Mouse (Mus musculus) layer of hippocampus, postnatal 10 days (tissue): Measurements from ENCODE around the gene Hivep3. TPM values are rescaled to one million over a fixed set of nuclear protein-coding genes. Genes with fewer than 3 reads are reported as not detected.

Experiments used
- DNase-seq, 2 experiments: peaks; one replicate each; pipeline ENCODE4 v3.0.0; 2021; ENCODE audit warnings: low spot score in 2 of 2
- total RNA-seq, 2 experiments: library from RNA; stranded (reverse); gene quantifications; 2 replicates each; pipeline ENCODE4 v1.2.3; 2021

Gene Hivep3
- total RNA-seq, 2 experiments from 2014 or later, result 50.6 to 55.3 TPM

- DNase-seq, result no peak
Observed at GRCm38 (mm10) chr4:119760820-119761219, 27.2 kb downstream of the Hivep3 start.

GRCm38 (mm10) chr4:119761459-119762121 lies 28.0 kb downstream of the Hivep3 start:
- no peak for DNase-seq

- DNase-seq, result no peak
Observed at GRCm38 (mm10) chr4:119762171-119762570, 28.6 kb downstream of the Hivep3 start.

- DNase-seq, result no peak
Observed at GRCm38 (mm10) chr4:119768046-119768445, 34.5 kb downstream of the Hivep3 start.

- no peak for DNase-seq
Observed at GRCm38 (mm10) chr4:119775913-119776312, 42.3 kb downstream of the Hivep3 start.

- DNase-seq, result no peak
Observed at GRCm38 (mm10) chr4:119777146-119777545, 43.6 kb downstream of the Hivep3 start.

GRCm38 (mm10) chr4:119779561-119780400 lies 46.2 kb downstream of the Hivep3 start:
- no peak for DNase-seq

- DNase-seq, result no peak
Observed at GRCm38 (mm10) chr4:119780881-119781280, 47.3 kb downstream of the Hivep3 start.

- no peak for DNase-seq
Observed at GRCm38 (mm10) chr4:119784959-119785358, 51.4 kb downstream of the Hivep3 start.

- no peak for DNase-seq
Observed at GRCm38 (mm10) chr4:119786307-119786706, 52.7 kb downstream of the Hivep3 start.

GRCm38 (mm10) chr4:119786721-119787120 lies 53.1 kb downstream of the Hivep3 start:
- no peak for DNase-seq

GRCm38 (mm10) chr4:119788746-119789145 lies 55.2 kb downstream of the Hivep3 start:
- no peak for DNase-seq

GRCm38 (mm10) chr4:119789495-119790148 lies 56.0 kb downstream of the Hivep3 start:
- no peak for DNase-seq

GRCm38 (mm10) chr4:119798891-119799290 lies 65.3 kb downstream of the Hivep3 start:
- DNase-seq, result no peak

- DNase-seq, result no peak
Observed at GRCm38 (mm10) chr4:119806556-119806955, 73.0 kb downstream of the Hivep3 start.

- DNase-seq, result no peak
Observed at GRCm38 (mm10) chr4:119807359-119807758, 73.8 kb downstream of the Hivep3 start.

GRCm38 (mm10) chr4:119809245-119809644 lies 75.7 kb downstream of the Hivep3 start:
- no peak for DNase-seq

- DNase-seq, result peak; percentile 47 to 55
Observed at GRCm38 (mm10) chr4:119812775-119813174, 79.2 kb downstream of the Hivep3 start.

- DNase-seq, result no peak
Observed at GRCm38 (mm10) chr4:119813500-119814184, 80.1 kb downstream of the Hivep3 start.

GRCm38 (mm10) chr4:119814185-119815132 lies 80.9 kb downstream of the Hivep3 start:
- DNase-seq, result peak; percentile 54 to 66
